Mouse (Mus musculus) lung, postnatal 0 days (tissue): ENCODE measurements around the gene Ldb1.

Source experiments
- CTCF ChIP-seq: IDR thresholded peaks from 2 replicates; pipeline ENCODE4 v1.5.1; 2016; ENCODE audit warnings: antibody characterized with exemption, mild to moderate bottlenecking
- EP300 ChIP-seq: IDR thresholded peaks from 2 replicates; pipeline ENCODE4 v1.6.1; 2016; ENCODE audit warnings: antibody characterized with exemption, mild to moderate bottlenecking, control low read depth

DNA sequence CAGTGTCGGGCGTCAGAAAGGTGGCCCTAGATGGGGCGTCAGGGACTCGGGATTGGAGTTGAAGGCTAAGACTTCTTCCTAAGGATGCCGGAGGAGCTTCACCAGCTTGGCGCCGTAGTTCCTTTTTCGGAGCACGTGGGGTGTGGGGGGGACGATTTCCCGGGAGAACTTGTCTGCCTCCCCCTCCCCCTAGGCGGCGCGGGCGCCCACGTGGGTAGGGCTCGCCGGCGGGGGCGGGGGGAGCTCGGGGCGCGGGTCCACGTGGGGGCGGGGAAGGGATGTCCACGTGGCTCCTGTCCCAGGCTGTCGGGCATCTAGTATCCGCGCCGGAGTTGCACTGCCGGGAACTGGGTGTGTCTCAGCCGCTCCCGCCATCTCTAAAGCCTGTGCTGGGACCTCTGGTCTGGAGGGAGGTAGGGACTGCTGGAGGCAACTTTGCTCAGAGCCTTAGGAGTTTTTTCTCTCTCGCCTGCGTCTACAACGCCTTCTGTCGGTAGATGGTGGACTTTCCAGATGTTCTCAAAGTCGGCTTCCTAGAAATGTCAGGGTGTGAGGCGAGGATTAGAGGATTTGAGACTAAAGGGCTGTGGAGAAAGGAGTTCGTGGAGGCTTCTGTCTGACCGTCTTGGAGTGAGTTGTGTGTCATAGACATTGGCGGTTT is 12.1 kb upstream of the Ldb1 start:
- TF ChIP-seq CTCF, result peak; percentile 67
- peak; percentile 46 for TF ChIP-seq EP300
